Mouse (Mus musculus) embryo, embryonic 11 days (tissue): Measurements from ENCODE around the gene Ahcy.
"Not testable (repeated sequence)": the region's sequence is repeated elsewhere in the genome, so short reads cannot be mapped to it uniquely, and the experiment has no call there.

Source experiments
- DNase-seq: peaks from one replicate; pipeline ENCODE4 v3.0.0-alpha.2; 2015

Ahcy gene

DNA sequence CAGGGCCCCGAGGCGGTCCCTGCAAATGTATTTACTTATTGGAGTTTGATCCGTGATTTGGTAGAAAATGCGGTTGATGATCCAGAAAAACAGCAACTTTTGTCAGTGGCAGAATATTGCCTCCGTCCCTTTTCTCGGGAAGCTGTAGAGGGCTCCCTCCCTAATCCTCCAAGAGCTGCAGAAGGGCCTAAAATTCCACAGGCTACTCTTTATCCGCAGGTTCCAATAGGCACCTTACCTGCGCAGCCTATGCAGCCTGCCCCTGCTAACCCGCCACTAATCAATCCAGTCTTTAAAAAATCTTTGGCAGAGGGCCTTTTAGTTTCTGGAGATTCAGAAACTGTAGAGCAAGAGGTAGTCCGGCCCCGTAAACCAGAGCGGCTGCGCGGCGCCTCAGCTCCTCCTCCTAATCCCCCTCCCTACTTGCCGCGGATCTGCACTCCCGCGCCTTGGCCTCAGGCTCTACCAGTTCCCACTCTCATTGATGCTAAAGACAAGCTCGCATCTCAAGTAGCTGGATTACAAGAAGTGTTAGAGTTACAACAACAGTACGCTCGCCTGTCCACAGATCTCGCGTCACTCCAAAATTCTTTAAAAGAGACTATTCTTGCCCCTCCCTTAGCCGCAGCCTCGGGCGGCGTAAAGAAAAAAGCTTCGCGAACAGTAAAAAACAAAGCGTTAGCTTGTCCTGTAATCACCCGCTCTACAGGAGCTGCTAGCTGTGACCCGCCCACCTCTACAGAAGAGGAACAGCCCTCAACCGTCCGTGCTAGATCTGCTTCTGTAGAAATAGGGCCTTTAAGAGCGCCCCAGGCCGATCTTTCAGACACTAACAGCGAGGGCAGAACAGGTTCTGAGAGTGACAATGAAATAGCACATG, 55.3 kb downstream of the Ahcy start:
- DNase-seq, result peak; percentile 91

DNA sequence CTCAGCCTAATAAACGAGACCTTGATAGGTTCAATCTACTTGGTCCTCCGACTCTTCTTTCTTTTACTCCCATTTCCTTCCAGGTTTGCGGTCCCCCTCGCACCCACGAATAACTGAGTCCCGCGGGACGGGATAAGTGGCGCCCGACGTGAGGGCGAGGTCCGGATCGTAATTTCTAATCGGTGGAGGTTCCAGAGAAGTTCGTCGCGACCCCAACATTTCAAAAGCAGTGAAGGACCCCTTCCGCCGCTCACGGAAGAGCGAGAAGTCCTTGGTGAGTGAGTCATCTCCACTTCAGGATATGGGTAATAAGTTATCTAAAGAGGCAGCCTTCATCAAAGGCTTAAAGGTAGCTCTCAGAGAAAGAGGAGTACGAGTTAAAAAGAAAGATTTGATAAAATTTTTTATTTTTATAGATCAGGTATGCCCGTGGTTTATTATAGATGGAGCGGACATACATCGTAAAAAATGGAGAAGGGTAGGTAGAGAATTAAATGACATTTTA, 56.0 kb downstream of the Ahcy start, which contains the start of gene Gm14226:
Gene Gm14226 (plus strand): TSS at position 16 of the 505 bp plus-strand sequence.
- not testable (repeated sequence) for DNase-seq

DNA sequence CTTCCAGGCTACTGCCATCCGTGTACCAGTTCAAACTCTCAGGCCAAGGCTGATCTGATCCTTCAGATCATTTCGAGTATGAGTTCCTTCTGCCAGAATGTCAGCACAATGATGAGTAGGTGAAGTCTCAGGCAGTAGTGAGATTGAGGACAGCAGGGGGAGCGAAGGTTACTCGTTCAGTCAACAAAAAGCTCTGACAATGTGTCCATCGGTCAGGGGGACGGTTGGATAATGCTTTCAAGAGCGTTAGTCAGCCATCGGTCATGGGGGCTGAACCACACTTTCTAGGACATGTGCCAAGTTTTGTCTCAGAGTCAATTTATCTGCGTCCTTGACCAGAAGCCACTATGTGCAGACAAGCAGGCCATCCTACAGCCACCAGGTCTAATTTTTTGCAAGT, 57.5 kb downstream of the Ahcy start:
- not testable (repeated sequence) for DNase-seq

DNA sequence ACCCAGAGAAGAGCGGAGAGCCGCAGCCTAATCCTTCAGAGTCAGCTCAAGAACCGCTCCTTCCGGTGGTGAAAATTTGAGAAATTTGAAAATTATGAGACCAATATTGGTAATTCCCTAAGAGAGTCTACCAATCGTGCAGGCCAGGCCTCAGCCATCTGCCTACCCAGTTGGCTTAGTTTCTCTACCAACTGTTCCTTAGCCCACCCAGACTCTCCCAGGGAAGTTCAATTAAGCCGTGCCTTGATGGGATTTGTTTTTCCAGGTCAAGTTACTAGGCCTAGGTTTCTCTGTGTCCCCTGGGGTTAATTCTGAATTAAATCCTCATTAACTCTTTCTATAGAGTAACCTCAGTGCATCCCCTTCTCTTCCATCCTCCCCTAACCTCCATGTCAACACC, 61.3 kb downstream of the Ahcy start:
- no peak for DNase-seq

DNA sequence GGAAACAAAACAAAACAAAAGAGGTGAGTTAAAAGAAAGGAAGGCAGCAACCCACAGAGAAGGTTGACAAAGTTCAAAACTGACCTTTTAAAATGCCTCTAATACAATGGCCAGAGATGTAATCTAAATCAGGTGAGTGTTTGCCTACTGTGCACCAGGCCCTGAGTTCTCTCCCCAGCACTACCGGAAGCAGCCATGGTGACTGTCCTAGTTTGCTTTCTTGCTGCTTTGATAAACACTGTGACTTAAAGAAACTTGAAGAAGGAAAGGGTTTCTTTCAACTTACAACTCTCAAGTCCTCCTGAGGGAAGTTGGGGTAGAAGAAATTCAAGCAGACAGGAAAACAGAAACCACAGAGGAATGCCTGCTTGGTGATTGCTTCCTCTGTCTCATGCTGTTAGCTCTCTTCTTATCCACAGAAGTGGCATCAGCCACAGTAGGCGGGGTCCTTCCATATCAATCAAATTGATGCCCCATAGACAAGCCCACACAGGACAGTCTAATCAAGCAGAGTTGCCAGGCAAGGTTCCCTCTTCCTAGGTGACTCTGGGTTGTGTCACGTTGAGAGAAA, 63.1 kb downstream of the Ahcy start:
- no peak for DNase-seq
